Mouse (Mus musculus) forebrain, embryonic 13.5 days (tissue): ENCODE results near the gene Frk. TPM values are rescaled to one million over a fixed set of nuclear protein-coding genes. Genes with fewer than 3 reads are reported as not detected.
"Not testable (repeated sequence)": the region's sequence is repeated elsewhere in the genome, so short reads cannot be mapped to it uniquely, and the experiment has no call there.

Experiments used
- ATAC-seq: fragments of 200-750 bp; cut with Nextera tagmentation; 2 replicates; pipeline ENCODE4 v1.8.0; 2017
- H3K27ac ChIP-seq: fragments of 300-500 bp; sonication (generic); 2 replicates; pipeline ENCODE4 v1.5.1; 2015; ENCODE audit warnings: inconsistent platforms, mild to moderate bottlenecking, moderate library complexity
- H3K27me3 ChIP-seq: fragments of 300-500 bp; sonication (generic); 2 replicates; pipeline ENCODE4 v1.6.1; 2015; ENCODE audit warnings: mild to moderate bottlenecking, inconsistent platforms
- H3K36me3 ChIP-seq: fragments of 300-500 bp; sonication (generic); 2 replicates; pipeline ENCODE4 v1.6.1; 2015; ENCODE audit warnings: mild to moderate bottlenecking, inconsistent platforms; ENCODE audit not compliant: poor library complexity, severe bottlenecking
- H3K4me1 ChIP-seq: fragments of 300-500 bp; sonication (generic); 2 replicates; pipeline ENCODE4 v1.6.1; 2015; ENCODE audit warnings: inconsistent platforms
- H3K4me2 ChIP-seq: fragments of 300-500 bp; sonication (generic); 2 replicates; pipeline ENCODE4 v1.6.1; 2015; ENCODE audit warnings: inconsistent platforms, mild to moderate bottlenecking, moderate library complexity
- H3K4me3 ChIP-seq: fragments of 300-500 bp; sonication (generic); 2 replicates; pipeline ENCODE4 v1.5.1; 2015; ENCODE audit warnings: mild to moderate bottlenecking, inconsistent platforms
- H3K9ac ChIP-seq: fragments of 300-500 bp; sonication (generic); 2 replicates; pipeline ENCODE4 v1.6.1; 2015; ENCODE audit warnings: mild to moderate bottlenecking, inconsistent platforms
- H3K9me3 ChIP-seq: fragments of 300-500 bp; sonication (generic); replicated peaks from 2 replicates; pipeline ENCODE4 v1.6.1; 2016; ENCODE audit warnings: inconsistent platforms
- WGBS: fragments of 180-500 bp; shearing (Covaris S2); methylation state at CpG from one replicate; pipeline ENCODE4 v1.1.7; 2015; 5-methylcytosine and 5-hydroxymethylcytosine counted together
- polyA plus RNA-seq: library from polyadenylated mRNA; unstranded; fragments of >200 nt; fragmentation: Nextera tagmentation; extraction: Ambion mirVana; gene quantifications from 2 replicates; pipeline ENCODE4 v1.2.1, GENCODE M21; 2015

Gene Frk
- polyA plus RNA-seq: 0.66 and 0.91 TPM in 2 replicates

GRCm38 (mm10) chr10:34483297-34484013 lies at the start of gene Frk:
Gene Frk, plus strand, starts transcription at chr10:34483399.
- H3K4me2 ChIP-seq: no peak within 1 kb of the TSS
- no peak within 1 kb of the TSS for H3K9ac ChIP-seq
- no peaks in the 10 kb centered on the region for H3K4me1 ChIP-seq
- no peak within 1 kb of the TSS for H3K4me3 ChIP-seq
- no peaks in the 10 kb centered on the region for H3K36me3 ChIP-seq
- no peak for ATAC-seq
- H3K9me3 ChIP-seq: no peaks in the 10 kb centered on the region
- WGBS: 46% methylated on average over 11 of the region's 11 CpGs
- no peaks in the 10 kb centered on the region for H3K27me3 ChIP-seq
- no peak within 1 kb of the TSS for H3K27ac ChIP-seq

DNA sequence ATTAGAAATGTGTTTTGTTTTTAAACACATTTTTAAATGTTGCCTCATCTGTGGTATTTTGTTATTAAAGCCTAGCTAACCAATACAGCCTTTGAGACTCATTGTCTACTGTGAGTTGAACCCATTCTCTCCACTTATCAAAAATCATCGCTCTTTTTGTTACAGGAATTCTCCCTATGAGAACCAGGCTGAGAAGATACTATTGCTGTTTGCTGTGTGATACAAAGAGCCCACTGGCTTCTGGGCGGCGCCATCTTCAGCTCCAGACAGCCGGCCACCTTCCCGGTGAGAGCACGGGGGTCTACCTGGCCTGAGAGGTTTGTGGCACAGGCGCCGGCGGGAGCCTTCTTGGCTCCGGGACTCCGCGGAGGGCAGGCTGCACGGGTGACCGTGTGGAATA lies 49.0 kb upstream of the Frk start:
- H3K27ac ChIP-seq, H3K9ac ChIP-seq: not testable (repeated sequence)
- 93% methylated on average over 8 of the region's 14 CpGs for WGBS

GRCm38 (mm10) chr10:34449469-34449868 lies 33.7 kb upstream of the Frk start:
- no peaks in the 10 kb centered on the region for H3K4me1 ChIP-seq
- no peak overlapping the region for H3K27ac ChIP-seq
- no peak overlapping the region for H3K9ac ChIP-seq
- H3K4me2 ChIP-seq: no peak overlapping the region
- no peak for ATAC-seq
- no peaks in the 10 kb centered on the region for H3K36me3 ChIP-seq
- WGBS: 63% methylated on average over 1 of the region's 1 CpGs
- H3K9me3 ChIP-seq: no peaks in the 10 kb centered on the region
- no peak overlapping the region for H3K4me3 ChIP-seq
- H3K27me3 ChIP-seq: no peaks in the 10 kb centered on the region

More for the DNA sequence above, 49.0 kb upstream of the Frk start:
- not testable (repeated sequence) for H3K36me3 ChIP-seq, H3K9me3 ChIP-seq, ATAC-seq, H3K4me1 ChIP-seq, H3K27me3 ChIP-seq, H3K4me3 ChIP-seq, H3K4me2 ChIP-seq

DNA sequence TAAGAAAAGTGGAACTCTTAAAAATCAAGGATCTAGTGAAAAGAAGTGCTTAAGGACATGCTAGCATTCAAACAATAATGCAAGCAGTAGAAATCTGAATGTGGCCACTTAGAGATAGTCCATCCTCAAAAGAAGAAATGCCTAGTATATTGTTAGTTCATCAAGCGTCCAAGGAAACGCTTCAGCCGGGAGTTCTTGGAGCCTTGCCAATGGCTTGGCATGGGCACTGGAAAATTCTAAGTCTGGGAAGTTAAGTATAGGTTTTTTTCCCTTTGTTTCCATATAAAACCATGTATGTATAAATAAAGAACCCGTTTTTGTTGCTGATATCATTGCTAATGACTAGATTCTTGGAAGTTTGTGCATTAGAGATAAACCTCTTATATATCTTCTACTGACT lies 21.7 kb upstream of the Frk start:
- Histone ChIP-seq H3K9me3 (no peaks in the 10 kb centered on the region), H3K27me3 (no peaks in the 10 kb centered on the region), H3K4me1 (no peaks in the 10 kb centered on the region), H3K9ac (no peak overlapping the region), H3K4me3 (no peak overlapping the region), H3K36me3 (no peaks in the 10 kb centered on the region), H3K27ac (no peak overlapping the region), H3K4me2 (no peak overlapping the region)
- no peak for ATAC-seq
- WGBS: 50% methylated on average over 4 of the region's 4 CpGs

DNA sequence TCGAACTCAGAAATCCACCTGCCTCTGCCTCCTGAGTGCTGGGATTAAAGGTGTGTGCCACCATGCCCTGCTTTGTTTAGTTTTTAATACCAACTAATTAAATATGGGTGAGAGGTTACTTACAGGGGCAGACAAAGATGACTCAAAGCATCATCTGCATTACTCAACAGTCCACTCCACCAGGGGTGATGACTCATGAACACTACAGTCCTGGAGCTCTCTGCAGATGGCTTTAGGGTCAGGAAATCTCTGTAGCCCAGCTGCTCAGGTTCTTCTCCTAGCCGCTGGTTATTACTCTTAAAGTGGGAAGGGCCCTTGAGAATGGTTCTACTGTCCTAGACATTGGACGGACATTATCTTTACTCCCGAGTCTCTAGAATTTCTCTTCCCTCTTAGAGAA lies 18.9 kb upstream of the Frk start:
- no peak overlapping the region for H3K9ac ChIP-seq

DNA sequence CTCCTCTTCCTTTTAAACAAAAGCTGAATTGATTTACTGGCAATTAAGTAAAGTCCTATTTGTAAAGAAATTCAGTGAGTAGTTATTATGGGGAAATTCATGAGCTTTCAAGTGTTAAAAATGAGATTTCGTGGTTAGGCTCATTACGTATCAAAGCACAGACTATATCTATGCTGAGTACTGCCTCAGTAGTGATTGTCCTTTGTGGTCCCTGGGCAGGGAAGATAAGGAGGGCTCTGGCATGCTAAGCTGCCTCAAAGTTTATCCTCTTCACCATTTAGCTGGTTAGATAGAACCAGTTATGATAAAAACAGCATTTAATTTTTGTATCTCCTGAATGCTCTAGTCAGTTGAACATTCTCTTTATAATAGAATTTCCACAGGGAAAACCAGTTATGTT lies 14.2 kb upstream of the Frk start:
- H3K36me3 ChIP-seq: no peaks in the 10 kb centered on the region
- H3K4me2 ChIP-seq: no peak overlapping the region

More for the DNA sequence above, 18.9 kb upstream of the Frk start:
- ATAC-seq: no peak
- Histone ChIP-seq H3K4me1 (no peaks in the 10 kb centered on the region), H3K36me3 (no peaks in the 10 kb centered on the region), H3K4me3 (no peak overlapping the region), H3K9me3 (no peaks in the 10 kb centered on the region), H3K27me3 (no peaks in the 10 kb centered on the region), H3K4me2 (no peak overlapping the region), H3K27ac (no peak overlapping the region)
- 92% methylated on average over 4 of the region's 4 CpGs for WGBS

DNA sequence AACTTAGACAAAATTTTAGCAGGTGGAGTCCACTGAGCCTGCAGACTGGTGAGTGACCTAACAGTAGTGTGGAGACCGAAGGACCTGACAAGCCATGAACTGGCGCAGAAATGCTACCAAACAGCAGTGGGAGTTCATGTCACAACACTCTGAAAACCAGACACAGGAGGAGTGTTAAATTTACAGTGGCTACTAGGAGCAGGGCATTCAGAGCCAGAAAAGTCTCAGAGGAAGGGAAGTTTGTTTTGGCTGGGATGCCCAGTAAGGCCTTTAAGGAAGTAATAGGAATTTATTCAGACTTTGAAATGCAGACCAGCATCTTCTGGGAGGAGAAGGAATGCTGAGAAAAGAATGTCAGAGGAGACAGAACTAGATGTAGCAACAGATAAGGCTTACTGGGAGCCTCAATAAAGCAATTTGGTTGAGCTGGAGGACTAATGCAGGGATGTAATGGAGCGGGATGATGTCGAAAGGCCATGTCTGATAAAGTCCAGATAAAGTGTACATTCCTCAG lies 3.2 kb upstream of the Frk start:
- 87% methylated on average over 4 of the region's 4 CpGs for WGBS
- H3K4me1 ChIP-seq: no peaks in the 10 kb centered on the region

More for the DNA sequence above, 14.2 kb upstream of the Frk start:
- no peak for ATAC-seq
- H3K4me1 ChIP-seq: no peaks in the 10 kb centered on the region
- no peaks in the 10 kb centered on the region for H3K27me3 ChIP-seq
- no peaks in the 10 kb centered on the region for H3K9me3 ChIP-seq
- 13% methylated on average over 2 of the region's 2 CpGs for WGBS
- H3K4me3 ChIP-seq: no peak overlapping the region
- H3K9ac ChIP-seq: no peak overlapping the region
- H3K27ac ChIP-seq: no peak overlapping the region

DNA sequence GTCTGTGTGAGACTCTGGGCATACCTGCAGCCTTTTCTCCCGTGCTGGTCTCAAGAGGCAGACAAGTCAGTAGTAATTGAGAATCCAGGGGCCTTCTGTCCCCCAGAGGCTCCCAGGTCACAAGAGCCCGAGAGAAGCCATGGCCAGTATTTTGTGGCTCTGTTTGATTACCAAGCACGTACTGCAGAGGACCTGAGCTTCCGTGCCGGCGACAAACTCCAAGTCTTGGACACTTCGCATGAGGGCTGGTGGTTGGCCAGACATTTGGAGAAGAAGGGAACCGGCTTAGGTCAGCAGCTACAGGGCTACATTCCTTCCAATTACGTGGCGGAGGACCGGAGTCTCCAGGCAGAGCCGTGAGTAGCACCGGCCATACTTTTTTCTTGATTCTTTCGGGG lies 814 bp downstream of the Frk start:
- H3K4me3 ChIP-seq: no peak overlapping the region
- no peak for ATAC-seq
- H3K4me2 ChIP-seq: no peak overlapping the region

More for the DNA sequence above, 3.2 kb upstream of the Frk start:
- Histone ChIP-seq H3K27me3 (no peaks in the 10 kb centered on the region), H3K36me3 (no peaks in the 10 kb centered on the region), H3K27ac (no peak overlapping the region), H3K4me3 (no peak overlapping the region), H3K4me2 (no peak overlapping the region), H3K9ac (no peak overlapping the region), H3K9me3 (no peaks in the 10 kb centered on the region)
- no peak for ATAC-seq

DNA sequence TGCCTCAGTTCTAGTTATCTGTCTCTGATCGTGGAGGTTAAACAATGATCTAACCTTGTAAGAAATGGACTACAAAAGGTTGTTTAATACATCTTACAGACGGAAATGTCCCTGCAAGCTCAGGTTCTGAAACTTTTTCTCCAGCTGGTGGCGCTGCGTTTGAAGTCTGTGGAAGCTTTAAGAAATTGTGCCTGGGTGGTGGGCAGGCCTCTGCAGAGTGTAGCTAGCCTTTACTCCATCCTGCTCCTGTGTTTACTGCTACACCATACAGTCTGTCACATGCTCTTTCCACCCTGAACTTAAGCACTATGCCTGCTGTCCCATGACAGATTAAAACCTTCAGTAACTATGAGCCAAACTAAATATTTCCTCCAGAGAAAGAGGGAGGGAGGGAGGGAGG lies 1.9 kb downstream of the Frk start:
- Histone ChIP-seq H3K9ac (no peak overlapping the region), H3K36me3 (no peaks in the 10 kb centered on the region), H3K27me3 (no peaks in the 10 kb centered on the region), H3K27ac (no peak overlapping the region), H3K9me3 (no peaks in the 10 kb centered on the region), H3K4me2 (no peak overlapping the region), H3K4me3 (no peak overlapping the region), H3K4me1 (no peaks in the 10 kb centered on the region)
- WGBS: 71% methylated on average over 4 of the region's 4 CpGs
- no peak for ATAC-seq

More for the DNA sequence above, 814 bp downstream of the Frk start:
- Histone ChIP-seq H3K27ac (no peak overlapping the region), H3K9me3 (no peaks in the 10 kb centered on the region), H3K9ac (no peak overlapping the region), H3K36me3 (no peaks in the 10 kb centered on the region), H3K4me1 (no peaks in the 10 kb centered on the region), H3K27me3 (no peaks in the 10 kb centered on the region)
- WGBS: 84% methylated on average over 14 of the region's 14 CpGs

DNA sequence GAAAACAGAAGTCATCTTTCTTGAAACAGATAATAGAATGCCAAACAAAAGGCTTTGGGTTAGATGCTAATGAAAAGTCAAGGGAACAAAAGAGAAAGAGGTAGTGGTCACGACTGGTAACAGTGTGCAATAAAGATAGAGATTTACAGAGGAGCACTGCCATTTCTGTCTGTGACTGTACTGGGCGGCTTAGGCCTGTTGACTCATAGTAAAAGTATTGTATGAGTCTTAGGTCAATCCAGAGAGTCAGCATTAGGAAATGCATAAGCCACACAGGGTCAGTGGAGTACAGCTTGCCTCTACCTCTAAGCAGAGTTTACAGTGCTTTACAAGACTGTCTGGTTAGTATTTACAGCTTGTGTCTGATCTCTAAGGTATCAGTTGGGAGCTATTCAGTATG lies 24.6 kb downstream of the Frk start:
- Histone ChIP-seq H3K9me3 (no peaks in the 10 kb centered on the region), H3K9ac (no peak overlapping the region), H3K36me3 (no peaks in the 10 kb centered on the region), H3K4me1 (no peaks in the 10 kb centered on the region), H3K27me3 (no peaks in the 10 kb centered on the region), H3K4me2 (no peak overlapping the region), H3K4me3 (no peak overlapping the region), H3K27ac (no peak overlapping the region)
- no peak for ATAC-seq
- WGBS: 74% methylated on average over 2 of the region's 2 CpGs

GRCm38 (mm10) chr10:34508593-34508992 lies 25.4 kb downstream of the Frk start:
- no peak for ATAC-seq
- WGBS: 66% methylated on average over 1 of the region's 1 CpGs

DNA sequence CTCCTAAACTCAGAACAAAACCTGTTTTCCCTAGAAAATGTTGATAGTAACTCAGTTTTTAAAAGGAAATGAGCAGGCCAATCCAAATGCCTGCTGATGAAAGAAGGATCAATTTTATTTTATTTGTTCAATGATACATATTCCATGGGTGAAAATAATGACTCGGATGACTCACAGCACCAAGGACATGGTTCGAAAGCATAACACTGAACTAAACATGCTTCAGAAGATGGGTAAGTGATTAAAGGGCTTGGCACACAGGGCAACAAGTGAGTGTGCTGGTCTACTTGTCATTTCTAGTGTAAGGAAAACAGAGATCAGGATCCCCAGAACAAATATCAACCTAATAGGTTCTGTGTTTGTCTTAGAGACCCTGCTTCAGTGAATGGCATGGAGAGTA lies 26.1 kb downstream of the Frk start:
- Histone ChIP-seq H3K9me3 (no peaks in the 10 kb centered on the region), H3K9ac (no peak overlapping the region), H3K4me2 (no peak overlapping the region), H3K4me3 (no peak overlapping the region), H3K4me1 (no peaks in the 10 kb centered on the region), H3K27me3 (no peaks in the 10 kb centered on the region), H3K36me3 (no peaks in the 10 kb centered on the region), H3K27ac (no peak overlapping the region)
- ATAC-seq: no peak
- WGBS: 96% methylated on average over 2 of the region's 2 CpGs

More at GRCm38 (mm10) chr10:34508593-34508992, 25.4 kb downstream of the Frk start:
- Histone ChIP-seq H3K9me3 (no peaks in the 10 kb centered on the region), H3K4me1 (no peaks in the 10 kb centered on the region), H3K9ac (no peak overlapping the region), H3K4me2 (no peak overlapping the region), H3K27ac (no peak overlapping the region), H3K4me3 (no peak overlapping the region), H3K27me3 (no peaks in the 10 kb centered on the region), H3K36me3 (no peaks in the 10 kb centered on the region)

DNA sequence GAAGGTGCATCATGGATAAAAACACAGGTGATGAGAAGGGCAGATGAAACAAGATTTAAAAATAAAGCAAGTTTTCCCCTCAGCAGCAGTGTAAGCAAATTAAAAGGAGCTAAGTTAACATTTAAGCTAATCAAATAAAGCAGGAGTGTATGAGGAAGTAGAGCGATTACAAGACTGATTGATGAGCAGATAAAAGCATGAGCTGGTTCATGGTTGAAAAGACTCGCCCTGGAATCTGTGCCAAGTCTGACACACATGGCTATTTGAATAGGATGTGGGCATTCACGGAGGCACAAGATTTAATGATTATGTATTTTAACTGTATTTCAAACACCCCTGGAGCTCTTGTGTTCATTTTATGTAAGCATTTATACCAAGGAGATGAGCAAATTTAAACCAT lies 28.0 kb downstream of the Frk start:
- no peaks in the 10 kb centered on the region for H3K4me1 ChIP-seq
- H3K4me2 ChIP-seq: no peak overlapping the region
- WGBS: 61% methylated on average over 3 of the region's 3 CpGs
- H3K9me3 ChIP-seq: no peaks in the 10 kb centered on the region
- H3K9ac ChIP-seq: no peak overlapping the region
- no peaks in the 10 kb centered on the region for H3K27me3 ChIP-seq
- H3K4me3 ChIP-seq: no peak overlapping the region
- ATAC-seq: no peak
- no peak overlapping the region for H3K27ac ChIP-seq
- H3K36me3 ChIP-seq: no peaks in the 10 kb centered on the region
